Mouse (Mus musculus): Measurements from ENCODE around the gene Ccdc120.

DNA sequence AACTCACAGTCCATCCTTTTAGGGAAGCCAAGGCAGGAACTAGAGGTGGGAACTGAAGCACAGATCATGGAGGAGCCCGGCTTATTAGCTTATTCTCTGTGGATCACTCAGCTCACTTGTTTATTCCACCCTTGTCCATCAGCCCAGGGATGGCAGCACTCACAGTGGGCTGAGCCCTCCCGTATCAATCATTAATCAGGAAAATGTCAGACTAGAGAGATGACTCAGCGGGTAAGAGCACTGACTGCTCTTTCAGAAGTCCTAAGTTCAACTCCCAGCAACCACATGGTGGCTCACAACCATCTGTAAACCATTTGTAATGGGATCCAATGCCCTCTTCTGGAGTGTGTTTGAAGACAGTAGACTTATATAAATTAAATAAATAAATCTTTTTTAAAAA lies 46.6 kb upstream of the Ccdc120 start:
- TF ChIP-seq TAL1 (conservative IDR thresholded peaks at IDR 0.05; ENCODE audit: low read depth, low read length) (no peak), POLR2AphosphoS5 (IDR thresholded peaks at IDR 0.05; ENCODE audit: insufficient replicate concordance, low read depth, low read length) (no peak)
